Mouse (Mus musculus) spleen, adult 2 months (tissue): ENCODE measurements around the gene Mgst3.

Experiments used
- CTCF ChIP-seq: fragments of 200-500 bp; IDR thresholded peaks from 2 replicates; pipeline ENCODE4 v1.5.1; 2011; ENCODE audit warnings: mild to moderate bottlenecking, inconsistent platforms; ENCODE audit not compliant: insufficient read depth, insufficient read length, insufficient replicate concordance; ENCODE audit errors: extremely low read depth
- POLR2A ChIP-seq: fragments of 200-500 bp; IDR thresholded peaks from 2 replicates; pipeline ENCODE4 v1.6.1; 2011; ENCODE audit warnings: low read depth, low read length, inconsistent platforms

GRCm38 (mm10) chr1:167384156-167384555, 9.5 kb downstream of the Mgst3 start:
- TF ChIP-seq POLR2A (no peak), CTCF (no peak)
